In genomic region chr16:55698489-55698892, GRCm38 (mm10) we compare ENCODE assay signal across 18 mouse cellular contexts.
DNase-seq lines count a peak whose midpoint lies in the region; ATAC-seq and TF ChIP-seq lines count a peak whose summit lies in the region.
"Had no signal": no experiment of that assay in that cellular context is flagged by ENCODE, and none has a peak within 500 bp of the region (broad histone marks: within the 10 kb centered on the region; RNA-seq: fewer than 3 reads in every experiment).

No protein-coding gene starts in this region.

- WGBS in heart, embryonic 10.5 days = 59% methylated on average over 3 of the region's 3 CpGs
- 20% methylated on average over 3 of the region's 3 CpGs for WGBS in spleen, adult 2 months
- WGBS in liver, postnatal 0 days (ENCODE audit: insufficient replicate concordance) = 36% methylated on average over 3 of the region's 3 CpGs
- whole genome bisulfite sequencing in forebrain, postnatal 0 days = 80% methylated on average over 3 of the region's 3 CpGs

- intact Hi-C loops in left cerebral cortex, postnatal 4 days (cut with DNase I) = no loop called here

- peak; percentile 44 for TF ChIP-seq EP300 in liver, postnatal 0 days (IDR thresholded peaks at IDR 0.05; ENCODE audit: low read depth)

- no peak for TF ChIP-seq POLR2A in spleen, adult 2 months (IDR thresholded peaks at IDR 0.05; ENCODE audit: low read depth, low read length)

- no peaks in the 10 kb centered on the region for H3K27me3 ChIP-seq in heart, embryonic 10.5 days (ENCODE audit: insufficient read depth, poor library complexity, severe bottlenecking)
- H3K27me3 ChIP-seq in spleen, adult 2 months (ENCODE audit: control insufficient read depth, insufficient read depth, low read length) = no peaks in the 10 kb centered on the region
- no peaks in the 10 kb centered on the region for H3K27me3 ChIP-seq in liver, postnatal 0 days (ENCODE audit: insufficient read depth, low read length)
- H3K27me3 ChIP-seq in splenic B cell, adult 2 months (ENCODE audit: control insufficient read depth, insufficient read depth, low read length, poor library complexity, severe bottlenecking) = no peaks in the 10 kb centered on the region
- H3K27me3 ChIP-seq in forebrain, postnatal 0 days (ENCODE audit: insufficient read depth, low read length) = no peaks in the 10 kb centered on the region
- H3K27me3 ChIP-seq: lung, embryonic 15.5 days; midbrain, embryonic 13.5 days; neural tube, embryonic 13.5 days; Patski had no signal

- H3K27ac ChIP-seq in heart, embryonic 10.5 days = no peak overlapping the region
- H3K27ac ChIP-seq in spleen, adult 2 months (ENCODE audit: insufficient read depth, low read length) = peak overlapping the region; percentile 52; the same call in 1 of the 2 replicates
- H3K27ac ChIP-seq in liver, postnatal 0 days (ENCODE audit: low read depth) = 0 out of 2 replicates have a peak overlapping the region, but pooled peaks have one; percentile 16
- H3K27ac ChIP-seq in forebrain, postnatal 0 days (ENCODE audit: low read depth, low read length) = no peak overlapping the region
- H3K27ac ChIP-seq: layer of hippocampus, adult 2 months; lung, embryonic 15.5 days; midbrain, embryonic 13.5 days; neural tube, embryonic 13.5 days had no signal

- H3K9me3 ChIP-seq in heart, embryonic 10.5 days = no peaks in the 10 kb centered on the region
- H3K9me3 ChIP-seq in liver, postnatal 0 days (ENCODE audit: low read length) = no peaks in the 10 kb centered on the region
- H3K9me3 ChIP-seq in forebrain, postnatal 0 days (ENCODE audit: low read length) = no peaks in the 10 kb centered on the region
- H3K9me3 ChIP-seq: lung, embryonic 15.5 days; midbrain, embryonic 13.5 days; neural tube, embryonic 13.5 days had no signal

- H3K4me2 ChIP-seq in liver, postnatal 0 days (ENCODE audit: low read depth, low read length) = no peak overlapping the region
- H3K4me2 ChIP-seq in forebrain, postnatal 0 days (ENCODE audit: low read depth) = no peak overlapping the region
- H3K4me2 ChIP-seq: lung, embryonic 15.5 days; midbrain, embryonic 13.5 days; neural tube, embryonic 13.5 days had no signal

- no peak overlapping the region for H3K9ac ChIP-seq in liver, postnatal 0 days (replicated peaks)
- no peak overlapping the region for H3K9ac ChIP-seq in forebrain, postnatal 0 days
- H3K9ac ChIP-seq: lung, embryonic 15.5 days; midbrain, embryonic 13.5 days; neural tube, embryonic 13.5 days had no signal

- peak; percentile 74 for ATAC-seq in liver, postnatal 0 days
- ATAC-seq in forebrain, postnatal 0 days = no peak
- ATAC-seq: intestine, postnatal 0 days; midbrain, embryonic 13.5 days; Patski had no signal

- H3K4me3 ChIP-seq in heart, embryonic 10.5 days = no peak overlapping the region
- no peak overlapping the region for H3K4me3 ChIP-seq in spleen, adult 2 months (ENCODE audit: extremely low read depth, insufficient read depth, insufficient read length)
- no peak overlapping the region for H3K4me3 ChIP-seq in liver, postnatal 0 days (ENCODE audit: low read depth, low read length)
- H3K4me3 ChIP-seq in forebrain, postnatal 0 days (ENCODE audit: low read depth, low read length) = no peak overlapping the region
- H3K4me3 ChIP-seq: layer of hippocampus, adult 2 months; lung, embryonic 15.5 days; midbrain, embryonic 13.5 days; neural tube, embryonic 13.5 days had no signal

- peak; percentile 30 for DNase-seq in heart, adult 8-10 months (ENCODE audit: low spot score)
- no peak for DNase-seq in heart, embryonic 10.5 days (ENCODE audit: low spot score)
- peak in 1 of 2 experiments; percentile 28 for DNase-seq in spleen, adult 2 months (ENCODE audit: low read depth in 1 of 2, low spot score in 2 of 2)
- no peak for DNase-seq in spleen, postnatal 4 days (ENCODE audit: low spot score in 2 of 2)
- no peak for DNase-seq in liver, postnatal 0 days
- DNase-seq in splenic B cell, adult 2 months (ENCODE audit: low read depth, low spot score) = peak; percentile 62
- DNase-seq in left cerebral cortex, postnatal 4 days = no peak
- DNase-seq in forebrain, postnatal 0 days = no peak
- DNase-seq: adrenal gland, adult 2 months; gastrocnemius, postnatal 36 days; heart, postnatal 4 days; thymus, postnatal 14 days had no signal

- no peaks in the 10 kb centered on the region for H3K4me1 ChIP-seq in heart, embryonic 10.5 days
- peaks cover 3% of the 10 kb centered on the region; the same call in 1 of the 2 replicates for H3K4me1 ChIP-seq in spleen, adult 2 months (ENCODE audit: control insufficient read depth, insufficient read depth, insufficient read length)
- H3K4me1 ChIP-seq in liver, postnatal 0 days (ENCODE audit: insufficient read depth) = 0 out of 2 replicates have a peak, but pooled peaks cover 3% of the 10 kb centered on the region
- no peaks in the 10 kb centered on the region for H3K4me1 ChIP-seq in forebrain, postnatal 0 days (ENCODE audit: insufficient read depth)
- H3K4me1 ChIP-seq: lung, embryonic 15.5 days; midbrain, embryonic 13.5 days; neural tube, embryonic 13.5 days had no signal

- no peaks in the 10 kb centered on the region for H3K36me3 ChIP-seq in heart, embryonic 10.5 days
- no peaks in the 10 kb centered on the region for H3K36me3 ChIP-seq in spleen, adult 2 months (ENCODE audit: control insufficient read depth, insufficient read depth, low read length)
- no peaks in the 10 kb centered on the region for H3K36me3 ChIP-seq in liver, postnatal 0 days (replicated peaks; ENCODE audit: insufficient read depth, low read length)
- H3K36me3 ChIP-seq in splenic B cell, adult 2 months (ENCODE audit: control insufficient read depth, insufficient read depth, low read length, poor library complexity, severe bottlenecking) = no peaks in the 10 kb centered on the region
- H3K36me3 ChIP-seq in forebrain, postnatal 0 days (ENCODE audit: insufficient read depth) = no peaks in the 10 kb centered on the region
- H3K36me3 ChIP-seq: lung, embryonic 15.5 days; midbrain, embryonic 13.5 days; neural tube, embryonic 13.5 days had no signal

- no peak for TF ChIP-seq CTCF in spleen, adult 2 months (IDR thresholded peaks at IDR 0.05; ENCODE audit: extremely low read depth, insufficient read depth, insufficient read length, insufficient replicate concordance)
- peak; percentile 18; the same call in 1 of the 2 replicates for TF ChIP-seq CTCF in liver, postnatal 0 days (IDR thresholded peaks at IDR 0.05; ENCODE audit: low read depth)
- no peak for TF ChIP-seq CTCF in forebrain, postnatal 0 days (IDR thresholded peaks at IDR 0.05; ENCODE audit: low read depth)

Comparison
In these comparisons a context has a peak if more than half of its experiments do, and no peak if none do; other contexts are left out.
1. DNase-seq: peak in heart, adult 8-10 months (single experiment) and splenic B cell, adult 2 months (single experiment); none in heart, embryonic 10.5 days (single experiment), spleen, postnatal 4 days (0 of 2), liver, postnatal 0 days (single experiment), left cerebral cortex, postnatal 4 days (single experiment) and forebrain, postnatal 0 days (single experiment).
2. H3K27ac ChIP-seq: peak in spleen, adult 2 months (single experiment) and liver, postnatal 0 days (single experiment); none in heart, embryonic 10.5 days (single experiment) and forebrain, postnatal 0 days (single experiment).